Mouse (Mus musculus): ENCODE results near the gene Grin3b.

The Grin3b gene

GRCm38 (mm10) chr10:79987771-79988505, 17.4 kb downstream of the Grin3b start:
- no peak for DNase-seq (ENCODE audit: low read depth in 1 of 2, low spot score in 2 of 2)

GRCm38 (mm10) chr10:79988506-79989271, 18.2 kb downstream of the Grin3b start, which contains the start of gene Cnn2:
Gene Cnn2 (plus strand): TSS chr10:79988584.
- DNase-seq (ENCODE audit: low read depth in 1 of 2, low spot score in 2 of 2): no peak

GRCm38 (mm10) chr10:79989272-79989786, 18.8 kb downstream of the Grin3b start:
- DNase-seq (ENCODE audit: low read depth in 1 of 2, low spot score in 2 of 2): no peak

GRCm38 (mm10) chr10:79989870-79990269, 19.4 kb downstream of the Grin3b start:
- DNase-seq (ENCODE audit: low read depth in 1 of 2, low spot score in 2 of 2): no peak

- DNase-seq (ENCODE audit: low read depth in 1 of 2, low spot score in 2 of 2): no peak
Observed at GRCm38 (mm10) chr10:79991099-79991498, 20.6 kb downstream of the Grin3b start.

- DNase-seq (ENCODE audit: low read depth in 1 of 2, low spot score in 2 of 2): no peak
Observed at GRCm38 (mm10) chr10:79991548-79991947, 21.0 kb downstream of the Grin3b start.

GRCm38 (mm10) chr10:79994397-79995115, 24.0 kb downstream of the Grin3b start:
- peak in 1 of 2 experiments; percentile 55 for DNase-seq (ENCODE audit: low read depth in 1 of 2, low spot score in 2 of 2)

- DNase-seq (ENCODE audit: low read depth in 1 of 2, low spot score in 2 of 2): no peak
Observed at GRCm38 (mm10) chr10:79995636-79996035, 25.1 kb downstream of the Grin3b start.

- peak; percentile 81 to 89 for DNase-seq (ENCODE audit: low read depth in 1 of 2, low spot score in 2 of 2)
Observed at GRCm38 (mm10) chr10:79996272-79997033, 25.9 kb downstream of the Grin3b start, which contains the start of gene Abca7. Gene Abca7 (plus strand): TSS chr10:79996494.

GRCm38 (mm10) chr10:79997034-79997760, 26.7 kb downstream of the Grin3b start:
- peak in 1 of 2 experiments; percentile 28 for DNase-seq (ENCODE audit: low read depth in 1 of 2, low spot score in 2 of 2)

GRCm38 (mm10) chr10:79997819-79998218, 27.3 kb downstream of the Grin3b start:
- DNase-seq (ENCODE audit: low read depth in 1 of 2, low spot score in 2 of 2): no peak

GRCm38 (mm10) chr10:80001945-80002344, 31.4 kb downstream of the Grin3b start:
- DNase-seq (ENCODE audit: low read depth in 1 of 2, low spot score in 2 of 2): no peak

GRCm38 (mm10) chr10:80002829-80003228, 32.3 kb downstream of the Grin3b start:
- no peak for DNase-seq (ENCODE audit: low read depth in 1 of 2, low spot score in 2 of 2)

GRCm38 (mm10) chr10:80003374-80004232, 33.1 kb downstream of the Grin3b start:
- DNase-seq (ENCODE audit: low read depth in 1 of 2, low spot score in 2 of 2): no peak

- no peak for DNase-seq (ENCODE audit: low read depth in 1 of 2, low spot score in 2 of 2)
Observed at GRCm38 (mm10) chr10:80004233-80004705, 33.8 kb downstream of the Grin3b start.

GRCm38 (mm10) chr10:80011740-80012139, 41.2 kb downstream of the Grin3b start:
- no peak for DNase-seq (ENCODE audit: low read depth in 1 of 2, low spot score in 2 of 2)

GRCm38 (mm10) chr10:80013609-80014008, 43.1 kb downstream of the Grin3b start:
- no peak for DNase-seq (ENCODE audit: low read depth in 1 of 2, low spot score in 2 of 2)

GRCm38 (mm10) chr10:80014484-80015290, 44.2 kb downstream of the Grin3b start:
- no peak for DNase-seq (ENCODE audit: low read depth in 1 of 2, low spot score in 2 of 2)

Data from monocyte, adult 2 months (primary cell).